Mouse (Mus musculus): ENCODE data around the gene Gdpgp1. TPM values are rescaled to one million over a fixed set of nuclear protein-coding genes. Genes with fewer than 3 reads are reported as not detected.

Gene Gdpgp1
- total and polyA plus RNA-seq, 3 experiments, result 4.0 to 4.6 TPM; not detected in 1

DNA sequence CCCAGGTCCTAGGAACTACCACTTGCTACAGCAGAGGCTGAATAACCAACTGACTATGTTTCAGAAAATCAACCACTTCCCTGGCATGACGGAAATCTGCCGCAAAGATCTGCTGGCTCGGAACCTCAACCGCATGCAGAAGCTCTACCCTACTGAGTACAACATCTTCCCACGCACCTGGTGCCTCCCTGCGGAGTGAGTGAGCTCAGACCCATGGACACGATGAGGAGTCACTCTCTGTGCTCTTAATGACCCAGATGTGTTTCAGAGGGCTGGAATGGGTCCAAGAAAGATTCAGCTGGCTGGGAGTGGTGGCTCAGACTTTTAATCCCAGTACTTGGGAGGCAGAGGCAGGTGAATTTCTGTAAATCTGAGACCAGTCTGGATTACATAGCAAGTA is 19.8 kb downstream of the Gdpgp1 start (continued):
- TF ChIP-seq USF2 (IDR thresholded peaks at IDR 0.05; ENCODE audit: borderline replicate concordance in 1 of 2, insufficient read depth in 1 of 2, low read depth in 1 of 2, low read length in 2 of 2), result no peak

- H3K36me3 ChIP-seq (ENCODE audit: control insufficient read depth in 1 of 2, insufficient read depth in 2 of 2, low read length in 2 of 2), result peaks cover 0 to 19% of the 10 kb centered on the region in 2 experiments; a peak in 2 of 4 replicates
- peak overlapping the region in 1 of 2 experiments; percentile 10; a peak in 1 of 4 replicates for H3K4me3 ChIP-seq (ENCODE audit: control insufficient read depth in 1 of 2, insufficient read depth in 1 of 2, low read depth in 2 of 2, low read length in 2 of 2)
- no peak overlapping the region for H3K27ac ChIP-seq (ENCODE audit: control insufficient read depth, low read depth, low read length)
- H3K79me2 ChIP-seq (ENCODE audit: control insufficient read depth, insufficient read depth, low read length, poor library complexity), result no peaks in the 10 kb centered on the region
- H3K27me3 ChIP-seq (ENCODE audit: control insufficient read depth in 1 of 2, insufficient read depth in 2 of 2, low read length in 2 of 2), result no peaks in the 10 kb centered on the region
- H3K9ac ChIP-seq (ENCODE audit: control insufficient read depth, low read depth, low read length, poor library complexity, severe bottlenecking), result no peak overlapping the region
- peak; percentile 65 for DNase-seq (ENCODE audit: low read depth, low spot score)
- no peaks in the 10 kb centered on the region for H3K9me3 ChIP-seq (replicated peaks; ENCODE audit: insufficient read depth, low read length)
- H3K4me1 ChIP-seq (ENCODE audit: control insufficient read depth in 1 of 2, insufficient read depth in 2 of 2, low read length in 2 of 2), result peaks cover 15 to 23% of the 10 kb centered on the region in 2 experiments
- TF ChIP-seq TBP (IDR thresholded peaks at IDR 0.05; ENCODE audit: low read depth, low read length) (no peak), ZNF384 (IDR thresholded peaks at IDR 0.05; ENCODE audit: low read depth, low read length) (peak; percentile 69; the same call in 1 of the 2 replicates), RAD21 (IDR thresholded peaks at IDR 0.05; ENCODE audit: low read depth, low read length) (no peak), POLR2AphosphoS5 (IDR thresholded peaks at IDR 0.05; ENCODE audit: borderline replicate concordance, low read depth, low read length) (no peak), BHLHE40 (IDR thresholded peaks at IDR 0.05; ENCODE audit: borderline replicate concordance, low read depth, low read length) (no peak), NRF1 (IDR thresholded peaks at IDR 0.05; ENCODE audit: insufficient read depth, low read depth, low read length, poor library complexity, severe bottlenecking) (no peak), MAZ (IDR thresholded peaks at IDR 0.05; ENCODE audit: low read depth, low read length) (no peak), ETS1 (IDR thresholded peaks at IDR 0.05; ENCODE audit: low read depth, low read length) (peak; percentile 74), CHD2 (IDR thresholded peaks at IDR 0.05; ENCODE audit: low read length) (no peak), RCOR1 (IDR thresholded peaks at IDR 0.05; ENCODE audit: low read depth, low read length) (peak; percentile 44; the same call in 1 of the 2 replicates), CTCF (IDR thresholded peaks at IDR 0.05 in 2 of 3, conservative IDR thresholded peaks at IDR 0.05 in 1 of 3; ENCODE audit: control insufficient read depth in 1 of 3, insufficient read depth in 1 of 3, low read depth in 2 of 3, low read length in 3 of 3, poor library complexity in 1 of 3, severe bottlenecking in 1 of 3) (no peak), GABPA (IDR thresholded peaks at IDR 0.05; ENCODE audit: low read depth, low read length) (no peak), UBTF (IDR thresholded peaks at IDR 0.05; ENCODE audit: borderline replicate concordance, insufficient read depth, low read depth, low read length) (no peak), CHD1 (IDR thresholded peaks at IDR 0.05; ENCODE audit: low read depth, low read length) (no peak), POLR2A (IDR thresholded peaks at IDR 0.05; ENCODE audit: control insufficient read depth in 1 of 2, insufficient read depth in 1 of 2, low read depth in 1 of 2, low read length in 2 of 2, poor library complexity in 1 of 2) (no peak), MAFK (IDR thresholded peaks at IDR 0.05; ENCODE audit: borderline replicate concordance, low read depth, low read length) (no peak), ZMIZ1 (IDR thresholded peaks at IDR 0.05; ENCODE audit: low read depth, low read length) (no peak), GATA1 (IDR thresholded peaks at IDR 0.05; ENCODE audit: low read depth, low read length) (peak; percentile 68; the same call in 1 of the 2 replicates), NELFE (IDR thresholded peaks at IDR 0.05; ENCODE audit: low read depth, low read length) (no peak), ELF1 (IDR thresholded peaks at IDR 0.05; ENCODE audit: low read depth, low read length) (no peak), TCF12 (IDR thresholded peaks at IDR 0.05; ENCODE audit: low read depth, low read length) (peak; percentile 67), POLR2AphosphoS2 (IDR thresholded peaks at IDR 0.05; ENCODE audit: low read length) (no peak), E2F4 (IDR thresholded peaks at IDR 0.05; ENCODE audit: borderline replicate concordance, low read depth, low read length) (no peak), SIN3A (IDR thresholded peaks at IDR 0.05; ENCODE audit: low read length) (peak; percentile 15; the same call in 1 of the 2 replicates), HCFC1 (IDR thresholded peaks at IDR 0.05; ENCODE audit: low read depth, low read length) (no peak), JUND (IDR thresholded peaks at IDR 0.05; ENCODE audit: low read depth, low read length) (no peak), ZKSCAN1 (IDR thresholded peaks at IDR 0.05; ENCODE audit: low read depth, low read length) (no peak), KAT2A (conservative IDR thresholded peaks at IDR 0.05; ENCODE audit: low read depth, low read length) (no peak), TAL1 (IDR thresholded peaks at IDR 0.05; ENCODE audit: low read length) (no peak), MAX (IDR thresholded peaks at IDR 0.05; ENCODE audit: low read length) (no peak), MXI1 (IDR thresholded peaks at IDR 0.05; ENCODE audit: low read depth, low read length) (no peak), MYC (IDR thresholded peaks at IDR 0.05; ENCODE audit: low read depth, low read length) (no peak), EP300 (IDR thresholded peaks at IDR 0.05; ENCODE audit: low read depth in 1 of 2, low read length in 2 of 2) (peak; percentile 34 to 66; a peak in 2 of 4 replicates), USF1 (IDR thresholded peaks at IDR 0.05; ENCODE audit: low read depth, low read length) (no peak), USF2 (IDR thresholded peaks at IDR 0.05; ENCODE audit: borderline replicate concordance in 1 of 2, insufficient read depth in 1 of 2, low read depth in 1 of 2, low read length in 2 of 2) (no peak), MYB (IDR thresholded peaks at IDR 0.05; ENCODE audit: low read depth, low read length) (no peak)
Measured at GRCm38 (mm10) chr7:80252886-80253285, 20.2 kb downstream of the Gdpgp1 start.

Data from MEL (cell line).